8 mouse cellular contexts compared by ENCODE assay signal in genomic region chr9:31176379-31177130, GRCm38 (mm10). TPM values are rescaled to one million over a fixed set of nuclear protein-coding genes. Genes with fewer than 3 reads are reported as not detected.
DNase-seq lines count a peak whose midpoint lies in the region; ATAC-seq lines count a peak whose summit lies in the region.

No protein-coding gene starts in this region.

- ATAC-seq in embryonic facial prominence, embryonic 14.5 days (ENCODE audit: low read depth), result peak; percentile 75; the same call in 1 of the 2 replicates
- ATAC-seq in hindbrain, embryonic 12.5 days (ENCODE audit: low FRiP score), result no peak
- ATAC-seq in neural tube, embryonic 14.5 days (ENCODE audit: low read depth), result peak; percentile 81; the same call in 1 of the 2 replicates

- H3K36me3 ChIP-seq in embryonic facial prominence, embryonic 14.5 days (ENCODE audit: control insufficient read depth, insufficient read depth, low read length), result peaks cover 34% of the 10 kb centered on the region; the same call in 1 of the 2 replicates
- peaks cover 47% of the 10 kb centered on the region for H3K36me3 ChIP-seq in embryonic facial prominence, embryonic 10.5 days (replicated peaks)
- peaks cover 12% of the 10 kb centered on the region for H3K36me3 ChIP-seq in hindbrain, embryonic 12.5 days
- peaks cover 9% of the 10 kb centered on the region; the same call in 1 of the 2 replicates for H3K36me3 ChIP-seq in neural tube, embryonic 14.5 days (ENCODE audit: control insufficient read depth, insufficient read depth, low read length)

- H3K4me1 ChIP-seq in embryonic facial prominence, embryonic 14.5 days (ENCODE audit: control insufficient read depth, insufficient read depth, low read length), result peaks cover 6% of the 10 kb centered on the region
- H3K4me1 ChIP-seq in embryonic facial prominence, embryonic 10.5 days, result peaks cover 7% of the 10 kb centered on the region
- H3K4me1 ChIP-seq in hindbrain, embryonic 12.5 days, result 0 out of 2 replicates have a peak, but pooled peaks cover 6% of the 10 kb centered on the region
- peaks cover 20% of the 10 kb centered on the region for H3K4me1 ChIP-seq in neural tube, embryonic 14.5 days (ENCODE audit: control insufficient read depth, insufficient read depth, low read length)

- H3K27me3 ChIP-seq in embryonic facial prominence, embryonic 14.5 days (replicated peaks; ENCODE audit: control insufficient read depth, insufficient read depth, low read length), result no peaks in the 10 kb centered on the region
- H3K27me3 ChIP-seq in embryonic facial prominence, embryonic 10.5 days (replicated peaks; ENCODE audit: low read depth, poor library complexity, severe bottlenecking), result no peaks in the 10 kb centered on the region
- no peaks in the 10 kb centered on the region for H3K27me3 ChIP-seq in hindbrain, embryonic 12.5 days
- H3K27me3 ChIP-seq in neural tube, embryonic 14.5 days (ENCODE audit: control insufficient read depth, insufficient read depth, low read length), result no peaks in the 10 kb centered on the region

- H3K4me3 ChIP-seq in embryonic facial prominence, embryonic 14.5 days (ENCODE audit: low read depth, low read length), result no peak overlapping the region
- no peak overlapping the region for H3K4me3 ChIP-seq in embryonic facial prominence, embryonic 10.5 days
- H3K4me3 ChIP-seq in hindbrain, embryonic 12.5 days, result no peak overlapping the region
- no peak overlapping the region for H3K4me3 ChIP-seq in neural tube, embryonic 14.5 days (ENCODE audit: low read depth, low read length)

- no peak overlapping the region for H3K4me2 ChIP-seq in embryonic facial prominence, embryonic 14.5 days (ENCODE audit: low read depth, low read length)
- no peak overlapping the region for H3K4me2 ChIP-seq in hindbrain, embryonic 12.5 days (replicated peaks)
- H3K4me2 ChIP-seq in neural tube, embryonic 14.5 days (ENCODE audit: low read depth, low read length), result no peak overlapping the region

- peak; percentile 63 for DNase-seq in embryonic facial prominence, embryonic 14.5 days (ENCODE audit: low spot score)
- no peak for DNase-seq in embryonic facial prominence, embryonic 10.5 days (ENCODE audit: low spot score)
- peak; percentile 20 for DNase-seq in c-Kit-positive CD71-positive TER-119-positive erythroid progenitor cells, embryonic 14.5 days (ENCODE audit: low spot score)
- peak; percentile 85 to 89 for DNase-seq in frontal cortex, postnatal 36 days (ENCODE audit: low spot score in 2 of 2)
- peak; percentile 81 for DNase-seq in layer of hippocampus, postnatal 36 days
- DNase-seq in urinary bladder, adult 2 months (ENCODE audit: low spot score), result peak; percentile 81

- no peak overlapping the region for H3K9ac ChIP-seq in embryonic facial prominence, embryonic 14.5 days (ENCODE audit: low read depth, low read length)
- H3K9ac ChIP-seq in hindbrain, embryonic 12.5 days, result no peak overlapping the region
- no peak overlapping the region for H3K9ac ChIP-seq in neural tube, embryonic 14.5 days (replicated peaks; ENCODE audit: low read depth, low read length)

- no peaks in the 10 kb centered on the region for H3K9me3 ChIP-seq in embryonic facial prominence, embryonic 14.5 days (ENCODE audit: control insufficient read depth, low read length)
- H3K9me3 ChIP-seq in embryonic facial prominence, embryonic 10.5 days, result no peaks in the 10 kb centered on the region
- H3K9me3 ChIP-seq in hindbrain, embryonic 12.5 days (replicated peaks), result no peaks in the 10 kb centered on the region
- no peaks in the 10 kb centered on the region for H3K9me3 ChIP-seq in neural tube, embryonic 14.5 days (ENCODE audit: control insufficient read depth, low read length)

- WGBS in embryonic facial prominence, embryonic 14.5 days, result 81% methylated on average over 8 of the region's 8 CpGs
- 91% methylated on average over 8 of the region's 8 CpGs for WGBS in embryonic facial prominence, embryonic 10.5 days
- 84% methylated on average over 8 of the region's 8 CpGs for WGBS in hindbrain, embryonic 12.5 days
- 57% methylated on average over 8 of the region's 8 CpGs for WGBS in neural tube, embryonic 14.5 days

- H3K27ac ChIP-seq in embryonic facial prominence, embryonic 14.5 days (replicated peaks; ENCODE audit: low read depth, low read length), result no peak overlapping the region
- H3K27ac ChIP-seq in embryonic facial prominence, embryonic 10.5 days (replicated peaks), result no peak overlapping the region
- H3K27ac ChIP-seq in hindbrain, embryonic 12.5 days, result 0 out of 2 replicates have a peak overlapping the region, but pooled peaks have one; percentile 12
- H3K27ac ChIP-seq in neural tube, embryonic 14.5 days (ENCODE audit: low read depth, low read length), result peak overlapping the region; percentile 48; the same call in 1 of the 2 replicates

RNA-seq across cellular contexts. Expression of gene Aplp2, which starts 35.1 kb away (rescaled TPM):
- 277 and 281 TPM in 2 replicates for polyA plus RNA-seq in embryonic facial prominence, embryonic 14.5 days (2014; fragmentation: Nextera tagmentation; extraction: Ambion mirVana)
- 201 and 228 TPM in 2 replicates for polyA plus RNA-seq in embryonic facial prominence, embryonic 10.5 days (2016; fragmentation: Nextera tagmentation; extraction: Ambion mirVana)
- 289 and 297 TPM in 2 replicates for polyA plus RNA-seq in hindbrain, embryonic 12.5 days (2016; fragmentation: Nextera tagmentation; extraction: Ambion mirVana)
- 100 to 1,000 TPM; 440 to 478 TPM for total RNA-seq in layer of hippocampus, postnatal 36 days (2021)
- 451 and 533 TPM in 2 replicates for polyA plus RNA-seq in neural tube, embryonic 14.5 days (2014; fragmentation: Nextera tagmentation; extraction: Ambion mirVana)
- 943 and 1,034 TPM in 2 replicates for polyA plus RNA-seq in urinary bladder, adult 2 months (2012; rRNA removed)

RNA-seq across cellular contexts. Expression of gene St14, which starts 44.9 kb away (rescaled TPM):
- 12.2 and 13.2 TPM in 2 replicates for polyA plus RNA-seq in embryonic facial prominence, embryonic 14.5 days (2014; fragmentation: Nextera tagmentation; extraction: Ambion mirVana)
- 15.8 and 17.2 TPM in 2 replicates for polyA plus RNA-seq in embryonic facial prominence, embryonic 10.5 days (2016; fragmentation: Nextera tagmentation; extraction: Ambion mirVana)
- polyA plus RNA-seq in hindbrain, embryonic 12.5 days (2016; fragmentation: Nextera tagmentation; extraction: Ambion mirVana), result 3.6 and 7.1 TPM in 2 replicates
- under 1 TPM; 0.43 to 0.60 TPM for total RNA-seq in layer of hippocampus, postnatal 36 days (2021)
- polyA plus RNA-seq in neural tube, embryonic 14.5 days (2014; fragmentation: Nextera tagmentation; extraction: Ambion mirVana), result 0.20 and 0.49 TPM in 2 replicates
- polyA plus RNA-seq in urinary bladder, adult 2 months (2012; rRNA removed), result 23.2 and 25.8 TPM in 2 replicates

Comparison
In these comparisons a context has a peak if more than half of its experiments do, and no peak if none do; other contexts are left out.
1. H3K27ac ChIP-seq: peak in hindbrain, embryonic 12.5 days (single experiment) and neural tube, embryonic 14.5 days (single experiment); none in embryonic facial prominence, embryonic 14.5 days (single experiment) and embryonic facial prominence, embryonic 10.5 days (single experiment).